Mouse (Mus musculus) stomach, postnatal 0 days (tissue): ENCODE measurements around the gene Pdzk1ip1. TPM values are rescaled to one million over a fixed set of nuclear protein-coding genes. Genes with fewer than 3 reads are reported as not detected.

Source experiments
- ATAC-seq: fragments of 200-750 bp; cut with Nextera tagmentation; 2 replicates; pipeline ENCODE4 v1.8.0; 2017; ENCODE audit not compliant: low FRiP score, low TSS enrichment
- DNase-seq: peaks from one replicate; pipeline ENCODE4 v3.0.0-alpha.2; 2016; ENCODE audit warnings: low spot score
- H3K27ac ChIP-seq: fragments of 300-500 bp; sonication (generic); replicated peaks from 2 replicates; pipeline ENCODE4 v1.5.1; 2014; ENCODE audit warnings: mild to moderate bottlenecking, control low read depth
- H3K27me3 ChIP-seq: fragments of 300-500 bp; sonication (generic); 2 replicates; pipeline ENCODE4 v1.6.1; 2014; ENCODE audit warnings: low read length; ENCODE audit not compliant: control insufficient read depth, insufficient read depth
- H3K36me3 ChIP-seq: fragments of 300-500 bp; sonication (generic); 2 replicates; pipeline ENCODE4 v1.6.1; 2014; ENCODE audit warnings: low read length, mixed read lengths; ENCODE audit not compliant: control insufficient read depth, insufficient read depth
- H3K4me1 ChIP-seq: fragments of 300-500 bp; sonication (generic); replicated peaks from 2 replicates; pipeline ENCODE4 v1.6.1; 2014; ENCODE audit warnings: antibody characterized with exemption; ENCODE audit not compliant: control insufficient read depth, insufficient read depth
- H3K4me2 ChIP-seq: fragments of 300-500 bp; sonication (generic); replicated peaks from 2 replicates; pipeline ENCODE4 v1.6.1; 2014; ENCODE audit warnings: low read depth, mild to moderate bottlenecking, control low read depth, moderate library complexity
- H3K4me3 ChIP-seq: fragments of 300-500 bp; sonication (generic); 2 replicates; pipeline ENCODE4 v1.5.1; 2014; ENCODE audit warnings: low read depth, low read length, control low read depth
- H3K9ac ChIP-seq: fragments of 300-500 bp; sonication (generic); 2 replicates; pipeline ENCODE4 v1.6.1; 2014; ENCODE audit warnings: mild to moderate bottlenecking, low read length, control low read depth, mixed read lengths
- H3K9me3 ChIP-seq: fragments of 300-500 bp; sonication (generic); 2 replicates; pipeline ENCODE4 v1.6.1; 2016; ENCODE audit warnings: low read length; ENCODE audit not compliant: control insufficient read depth
- CTCF ChIP-seq: IDR thresholded peaks from 2 replicates; pipeline ENCODE4 v1.5.1; 2016; ENCODE audit warnings: antibody characterized with exemption, low read depth, mild to moderate bottlenecking, moderate library complexity
- EP300 ChIP-seq: optimal IDR thresholded peaks from 2 replicates; pipeline ENCODE3; 2016; ENCODE audit warnings: antibody characterized with exemption
- WGBS: fragments of 180-500 bp; shearing (Covaris S2); extraction: QIAGEN DNeasy Blood & Tissue Kit; methylation state at CpG from one replicate; pipeline ENCODE4 v1.1.7; 2014; 5-methylcytosine and 5-hydroxymethylcytosine counted together
- polyA plus RNA-seq: library from polyadenylated mRNA; unstranded; fragments of >200 nt; fragmentation: Nextera tagmentation; extraction: Ambion mirVana; gene quantifications from 2 replicates; pipeline ENCODE4 v1.2.1, GENCODE M21; 2015

Gene Pdzk1ip1
- polyA plus RNA-seq, 1 experiment from 2014 or later, result 255 TPM

DNA sequence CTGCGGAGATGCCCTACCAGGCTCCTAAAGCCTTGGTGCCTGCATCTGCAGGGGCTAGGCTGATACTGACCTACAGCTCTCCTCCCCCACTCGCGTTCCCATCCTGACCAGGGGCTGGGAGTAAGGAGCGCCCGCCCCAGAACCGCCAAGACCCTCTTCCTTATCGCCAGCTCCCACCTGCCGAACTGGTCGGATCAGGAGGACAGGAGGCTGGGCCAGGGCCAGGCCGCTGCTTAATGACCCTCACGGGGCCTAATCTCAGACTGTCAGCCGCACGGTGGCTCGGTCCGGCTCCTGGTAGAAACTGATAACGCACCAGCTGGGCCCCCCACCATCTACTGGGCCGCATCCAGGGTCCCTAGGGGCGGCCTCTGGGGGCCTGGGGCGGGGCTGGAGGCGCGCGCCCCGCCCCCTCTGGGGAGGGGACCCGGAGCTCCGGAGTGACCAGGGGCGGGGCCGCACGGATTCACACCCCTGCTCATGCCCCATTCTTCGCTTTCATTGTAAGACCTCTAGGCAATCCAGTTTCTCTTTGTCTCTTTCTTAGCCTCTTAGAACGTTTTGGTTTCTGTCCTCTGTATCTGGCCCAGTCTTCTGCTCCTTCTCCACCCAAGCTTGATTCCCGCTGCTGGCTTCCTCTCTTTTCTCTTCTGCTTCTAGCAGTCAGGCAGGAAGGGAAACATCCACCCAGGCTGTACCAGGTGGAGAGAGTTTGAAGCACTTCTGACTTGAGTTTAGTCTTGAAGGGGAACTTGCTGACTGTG, 7.3 kb downstream of the Pdzk1ip1 start:
- H3K9me3 ChIP-seq, result no peaks in the 10 kb centered on the region
- peak; percentile 55 for DNase-seq
- TF ChIP-seq CTCF, result no peak
- no peak for TF ChIP-seq EP300
- peak overlapping the region; percentile 76 for H3K27ac ChIP-seq
- peak overlapping the region; percentile 85 for H3K4me2 ChIP-seq
- no peaks in the 10 kb centered on the region for H3K36me3 ChIP-seq
- no peaks in the 10 kb centered on the region; the same call in 1 of the 2 replicates for H3K27me3 ChIP-seq
- 0 out of 2 replicates have a peak, but pooled peaks cover 2% of the 10 kb centered on the region for H3K4me1 ChIP-seq
- H3K9ac ChIP-seq, result peak overlapping the region; percentile 56
- WGBS, result 2% methylated on average over 27 of the region's 31 CpGs
- H3K4me3 ChIP-seq, result peak overlapping the region; percentile 47
- peak; percentile 55 for ATAC-seq

DNA sequence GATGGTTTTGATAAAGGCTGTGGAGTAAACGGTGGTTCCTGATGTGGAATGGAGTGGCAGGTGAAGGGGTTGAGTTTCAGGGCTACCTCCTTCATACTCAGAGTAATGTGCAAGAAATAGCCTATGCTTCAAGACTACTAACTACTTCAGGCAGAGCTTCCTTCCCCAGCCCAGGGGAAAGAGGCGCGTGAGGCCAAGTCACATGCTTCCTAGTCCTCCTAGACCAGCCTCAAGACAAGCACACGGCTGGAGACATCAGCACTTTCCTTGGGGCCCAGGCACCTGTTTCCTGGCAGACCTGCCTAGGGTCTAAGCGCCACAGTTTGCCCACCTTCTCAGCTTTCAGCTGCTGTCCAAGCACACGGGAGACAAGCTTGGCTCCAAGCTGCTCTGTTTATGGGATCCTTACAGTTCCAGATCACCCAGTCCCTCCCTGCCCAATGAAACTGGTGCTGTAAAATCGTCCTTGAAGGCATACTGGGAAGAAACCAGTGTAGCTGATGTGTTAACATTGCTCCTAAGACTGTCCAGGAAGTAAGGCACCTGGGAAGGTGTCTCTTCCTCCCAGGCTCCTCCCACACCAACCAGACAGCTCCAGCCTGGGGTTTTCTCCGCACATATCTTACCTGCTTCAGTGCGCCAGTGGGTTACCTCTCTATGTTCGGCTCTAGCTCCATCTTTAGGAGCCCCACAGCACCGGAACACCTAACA, 8.1 kb downstream of the Pdzk1ip1 start:
- TF ChIP-seq EP300 (no peak), CTCF (no peak)
- peak overlapping the region; percentile 85 for H3K4me2 ChIP-seq
- no peaks in the 10 kb centered on the region; the same call in 1 of the 2 replicates for H3K27me3 ChIP-seq
- H3K9me3 ChIP-seq, result no peaks in the 10 kb centered on the region
- H3K27ac ChIP-seq, result peak overlapping the region; percentile 76
- 0 out of 2 replicates have a peak, but pooled peaks cover 2% of the 10 kb centered on the region for H3K4me1 ChIP-seq
- DNase-seq (peak; percentile 29), ATAC-seq (peak; percentile 49; the same call in 1 of the 2 replicates)
- no peaks in the 10 kb centered on the region for H3K36me3 ChIP-seq
- no peak overlapping the region for H3K9ac ChIP-seq
- no peak overlapping the region; the same call in none of the 2 replicates for H3K4me3 ChIP-seq
- WGBS, result 20% methylated on average over 11 of the region's 11 CpGs

GRCm38 (mm10) chr4:115097146-115097496, 8.6 kb downstream of the Pdzk1ip1 start:
- Histone ChIP-seq H3K4me2 (peak overlapping the region; percentile 85), H3K27ac (no peak overlapping the region; the same call in 1 of the 2 replicates), H3K27me3 (no peaks in the 10 kb centered on the region; the same call in 1 of the 2 replicates), H3K9ac (no peak overlapping the region), H3K4me3 (no peak overlapping the region; the same call in 1 of the 2 replicates), H3K9me3 (no peaks in the 10 kb centered on the region), H3K36me3 (no peaks in the 10 kb centered on the region), H3K4me1 (0 out of 2 replicates have a peak, but pooled peaks cover 2% of the 10 kb centered on the region)
- no peak for ATAC-seq
- peak; percentile 29 for DNase-seq
- 3% methylated on average over 6 of the region's 6 CpGs for WGBS
- TF ChIP-seq CTCF, result peak; percentile 76
- no peak for TF ChIP-seq EP300

- H3K4me1 ChIP-seq, result no peaks in the 10 kb centered on the region
- WGBS, result 27% methylated on average over 6 of the region's 6 CpGs
- H3K36me3 ChIP-seq, result no peaks in the 10 kb centered on the region
- peak; percentile 98 for TF ChIP-seq CTCF
- TF ChIP-seq EP300, result no peak
- peak; percentile 75 for DNase-seq
- no peak overlapping the region; the same call in 1 of the 2 replicates for H3K4me2 ChIP-seq
- no peaks in the 10 kb centered on the region for H3K9me3 ChIP-seq
- H3K27ac ChIP-seq, result no peak overlapping the region
- no peaks in the 10 kb centered on the region; the same call in 1 of the 2 replicates for H3K27me3 ChIP-seq
- no peak overlapping the region for H3K4me3 ChIP-seq
- ATAC-seq, result no peak
- H3K9ac ChIP-seq, result no peak overlapping the region
These were observed 13.2 kb downstream of the Pdzk1ip1 start for GRCm38 (mm10) chr4:115101682-115102081.

DNA sequence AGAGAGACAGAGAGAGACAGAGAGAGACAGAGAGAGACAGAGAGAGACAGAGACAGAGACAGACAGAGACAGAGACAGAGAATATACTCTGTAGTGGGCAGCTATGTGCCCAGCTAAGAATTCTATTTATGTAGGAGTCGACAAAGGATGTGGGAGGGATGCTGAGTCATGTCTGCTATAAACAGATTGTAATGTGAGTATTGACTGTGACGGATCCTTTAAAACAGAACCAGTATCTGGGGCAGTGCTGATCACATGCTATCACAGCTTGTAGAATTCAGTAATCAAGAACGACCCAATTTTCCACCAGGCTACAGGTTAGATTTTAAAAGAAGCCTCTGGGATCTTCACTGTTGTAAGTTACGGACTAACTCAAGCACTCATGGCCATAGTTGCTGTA, 15.0 kb downstream of the Pdzk1ip1 start:
- 47% methylated on average over 4 of the region's 4 CpGs for WGBS
- no peak overlapping the region for H3K4me3 ChIP-seq
- H3K4me2 ChIP-seq, result no peak overlapping the region
- H3K9me3 ChIP-seq, result no peaks in the 10 kb centered on the region
- no peaks in the 10 kb centered on the region for H3K36me3 ChIP-seq
- no peak overlapping the region for H3K9ac ChIP-seq
- ATAC-seq (no peak), DNase-seq (no peak)
- H3K27ac ChIP-seq, result no peak overlapping the region
- TF ChIP-seq EP300 (no peak), CTCF (no peak)
- no peaks in the 10 kb centered on the region for H3K4me1 ChIP-seq
- no peaks in the 10 kb centered on the region for H3K27me3 ChIP-seq
